23 mouse cellular contexts compared by ENCODE assay signal in the genomic region with DNA sequence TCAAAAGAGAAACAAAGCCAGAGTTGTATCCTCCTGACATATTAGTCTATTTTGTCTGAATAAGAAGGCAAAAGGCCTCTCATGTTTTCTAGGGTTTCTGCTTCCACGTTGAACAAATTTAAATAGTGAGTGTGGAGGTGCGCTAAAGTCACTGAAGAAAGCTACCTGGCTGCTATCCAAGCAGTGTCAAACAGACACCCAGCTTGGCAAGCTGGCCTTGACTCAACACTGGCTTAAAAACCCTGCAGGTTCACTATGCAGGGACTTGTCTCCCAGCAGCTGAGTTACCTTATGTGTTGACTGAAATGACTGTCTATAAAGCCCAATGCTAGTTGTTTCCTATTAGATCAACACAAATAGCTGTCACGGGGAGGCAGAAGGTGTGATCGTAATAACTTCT.
A peak's percentile ranks its signal among the peaks of the same experiment; 100 is the strongest.
DNase-seq lines count a peak whose midpoint lies in the region; ATAC-seq and TF ChIP-seq lines count a peak whose summit lies in the region.
"Had no signal": no experiment of that assay in that cellular context is flagged by ENCODE, and none has a peak within 500 bp of the region (broad histone marks: within the 10 kb centered on the region; RNA-seq: fewer than 3 reads in every experiment).

No protein-coding gene starts in this region.

- H3K27me3 ChIP-seq in heart, postnatal 0 days (ENCODE audit: control insufficient read depth, insufficient read depth, low read length) = no peaks in the 10 kb centered on the region
- H3K27me3 ChIP-seq in intestine, embryonic 16.5 days (replicated peaks; ENCODE audit: control insufficient read depth, insufficient read depth, low read length) = no peaks in the 10 kb centered on the region
- H3K27me3 ChIP-seq: CH12.LX; embryonic facial prominence, embryonic 12.5 days; heart, embryonic 12.5 days; Patski had no signal

- TF ChIP-seq EP300 in heart, postnatal 0 days (IDR thresholded peaks at IDR 0.05; ENCODE audit: low read depth) = no peak

- H3K36me3 ChIP-seq in heart, postnatal 0 days (replicated peaks; ENCODE audit: control insufficient read depth, insufficient read depth, low read length) = no peaks in the 10 kb centered on the region
- no peaks in the 10 kb centered on the region for H3K36me3 ChIP-seq in intestine, embryonic 16.5 days (ENCODE audit: control insufficient read depth, insufficient read depth, low read length)
- H3K36me3 ChIP-seq: embryonic facial prominence, embryonic 12.5 days; heart, embryonic 12.5 days had no signal

- H3K4me2 ChIP-seq in heart, postnatal 0 days (ENCODE audit: low read depth, low read length) = no peak overlapping the region
- no peak overlapping the region for H3K4me2 ChIP-seq in intestine, embryonic 16.5 days (ENCODE audit: low read depth, low read length)
- H3K4me2 ChIP-seq: embryonic facial prominence, embryonic 12.5 days; heart, embryonic 12.5 days had no signal

- H3K9me3 ChIP-seq in heart, postnatal 0 days (replicated peaks; ENCODE audit: control insufficient read depth, low read length) = no peaks in the 10 kb centered on the region
- H3K9me3 ChIP-seq in intestine, embryonic 16.5 days (ENCODE audit: control insufficient read depth, low read length) = no peaks in the 10 kb centered on the region
- H3K9me3 ChIP-seq: embryonic facial prominence, embryonic 12.5 days; heart, embryonic 12.5 days had no signal

- no peak overlapping the region for H3K9ac ChIP-seq in heart, postnatal 0 days (replicated peaks; ENCODE audit: low read depth, low read length)
- no peak overlapping the region for H3K9ac ChIP-seq in intestine, embryonic 16.5 days (ENCODE audit: low read depth, low read length)
- H3K9ac ChIP-seq: embryonic facial prominence, embryonic 12.5 days; forebrain, postnatal 0 days; heart, embryonic 12.5 days had no signal

- DNase-seq in cerebellum, postnatal 14 days = peak; percentile 20 to 36
- peak; percentile 25 for DNase-seq in heart, postnatal 0 days (ENCODE audit: low spot score)
- DNase-seq in heart, adult 9 months (ENCODE audit: low spot score in 2 of 2) = no peak
- DNase-seq in left cerebral cortex, adult 2 months (ENCODE audit: extremely low spot score in 1 of 2, low spot score in 2 of 2) = no peak
- no peak for DNase-seq in left cerebral cortex, postnatal 36 days (ENCODE audit: low spot score in 2 of 2)
- DNase-seq in fat pad, adult 2 months (ENCODE audit: extremely low read depth, low read depth, low spot score) = peak; percentile 18
- DNase-seq: adrenal gland, adult 8-10 months; cerebellum, adult 11 months; cerebellum, adult 9-10 months; embryo, embryonic 11 days; forebrain, postnatal 0 days; gastrocnemius, postnatal 14 days; heart, adult 2 months; kidney, adult 18-20 months; kidney, postnatal 10 days had no signal

- ATAC-seq in cerebellum, adult (ENCODE audit: insufficient number of reproducible peaks, low FRiP score, low TSS enrichment) = no peak
- ATAC-seq in heart, postnatal 0 days (ENCODE audit: insufficient read depth, low read depth) = no peak
- no peak for ATAC-seq in intestine, embryonic 16.5 days
- ATAC-seq: activated CD4-positive, CD25-positive, alpha-beta regulatory T cell, adult 4 months; forebrain, postnatal 0 days; hindbrain, embryonic 16.5 days; Patski had no signal

- H3K4me1 ChIP-seq in heart, postnatal 0 days (ENCODE audit: control insufficient read depth, insufficient read depth) = no peaks in the 10 kb centered on the region
- H3K4me1 ChIP-seq in intestine, embryonic 16.5 days (ENCODE audit: control insufficient read depth, insufficient read depth, low read length) = no peaks in the 10 kb centered on the region
- H3K4me1 ChIP-seq: embryonic facial prominence, embryonic 12.5 days; heart, embryonic 12.5 days had no signal

- intact Hi-C loops in left cerebral cortex, adult 2 months (cut with DNase I) = no loop called here
- intact Hi-C loops in left cerebral cortex, postnatal 36 days (cut with DNase I) = no loop called here

- H3K4me3 ChIP-seq in heart, postnatal 0 days (ENCODE audit: low read depth, low read length) = no peak overlapping the region
- H3K4me3 ChIP-seq in left cerebral cortex, adult 2 months = no peak overlapping the region
- no peak overlapping the region for H3K4me3 ChIP-seq in intestine, embryonic 16.5 days (ENCODE audit: low read length)
- H3K4me3 ChIP-seq: embryonic facial prominence, embryonic 12.5 days; heart, adult 2 months; heart, embryonic 12.5 days had no signal

- H3K27ac ChIP-seq in heart, postnatal 0 days (ENCODE audit: low read depth) = no peak overlapping the region
- peak overlapping the region; percentile 33; the same call in 1 of the 2 replicates for H3K27ac ChIP-seq in left cerebral cortex, adult 2 months
- H3K27ac ChIP-seq in intestine, embryonic 16.5 days (ENCODE audit: low read length) = no peak overlapping the region
- H3K27ac ChIP-seq: embryonic facial prominence, embryonic 12.5 days; heart, adult 2 months had no signal

- TF ChIP-seq CTCF in heart, postnatal 0 days (IDR thresholded peaks at IDR 0.05; ENCODE audit: low read depth) = no peak
- TF ChIP-seq CTCF in left cerebral cortex, adult 2 months (IDR thresholded peaks at IDR 0.05) = no peak

- WGBS in heart, postnatal 0 days = 53% methylated on average over 4 of the region's 4 CpGs
- WGBS in intestine, embryonic 16.5 days = 78% methylated on average over 4 of the region's 4 CpGs

Comparison
In these comparisons a context has a peak if more than half of its experiments do, and no peak if none do; other contexts are left out.
1. DNase-seq: peak in cerebellum, postnatal 14 days (2 of 2), heart, postnatal 0 days (single experiment) and fat pad, adult 2 months (single experiment); none in heart, adult 9 months (0 of 2), left cerebral cortex, adult 2 months (0 of 2) and left cerebral cortex, postnatal 36 days (0 of 2).